Comparison of ENCODE assay signal across 8 mouse cellular contexts in genomic region chr17:69396147-69397033, GRCm38 (mm10). TPM values are rescaled to one million over a fixed set of nuclear protein-coding genes. Genes with fewer than 3 reads are reported as not detected.
DNase-seq lines count a peak whose midpoint lies in the region; ATAC-seq and TF ChIP-seq lines count a peak whose summit lies in the region.

No protein-coding gene starts in this region.

- TF ChIP-seq CTCF in liver, postnatal 0 days (IDR thresholded peaks at IDR 0.05; ENCODE audit: low read depth), result peak; percentile 71

- H3K9ac ChIP-seq in midbrain, embryonic 16.5 days (ENCODE audit: low read depth, low read length), result no peak overlapping the region
- H3K9ac ChIP-seq in midbrain, embryonic 14.5 days (replicated peaks; ENCODE audit: low read length), result no peak overlapping the region
- H3K9ac ChIP-seq in liver, postnatal 0 days (replicated peaks), result peak overlapping the region; percentile 36

- H3K4me3 ChIP-seq in midbrain, embryonic 16.5 days (ENCODE audit: low read depth, low read length), result no peak overlapping the region
- no peak overlapping the region for H3K4me3 ChIP-seq in midbrain, embryonic 14.5 days (replicated peaks; ENCODE audit: low read depth, low read length)
- H3K4me3 ChIP-seq in embryonic facial prominence, embryonic 10.5 days, result peak overlapping the region; percentile 33; the same call in 1 of the 2 replicates
- H3K4me3 ChIP-seq in liver, postnatal 0 days (ENCODE audit: low read depth, low read length), result peak overlapping the region; percentile 37

- no peaks in the 10 kb centered on the region for H3K9me3 ChIP-seq in midbrain, embryonic 16.5 days (replicated peaks; ENCODE audit: control insufficient read depth, low read length, poor library complexity, severe bottlenecking)
- no peaks in the 10 kb centered on the region for H3K9me3 ChIP-seq in midbrain, embryonic 14.5 days (ENCODE audit: control insufficient read depth, low read length)
- H3K9me3 ChIP-seq in embryonic facial prominence, embryonic 10.5 days, result no peaks in the 10 kb centered on the region
- no peaks in the 10 kb centered on the region for H3K9me3 ChIP-seq in liver, postnatal 0 days (ENCODE audit: low read length)

- H3K4me2 ChIP-seq in midbrain, embryonic 16.5 days (ENCODE audit: low read length), result 0 out of 2 replicates have a peak overlapping the region, but pooled peaks have one; percentile 28
- no peak overlapping the region for H3K4me2 ChIP-seq in midbrain, embryonic 14.5 days (ENCODE audit: low read length)
- H3K4me2 ChIP-seq in liver, postnatal 0 days (ENCODE audit: low read depth, low read length), result peak overlapping the region; percentile 67

- no peaks in the 10 kb centered on the region for H3K36me3 ChIP-seq in midbrain, embryonic 16.5 days (ENCODE audit: control insufficient read depth, insufficient read depth, low read length)
- H3K36me3 ChIP-seq in midbrain, embryonic 14.5 days (ENCODE audit: control insufficient read depth, insufficient read depth, low read length), result peaks cover 2% of the 10 kb centered on the region; the same call in 1 of the 2 replicates
- H3K36me3 ChIP-seq in embryonic facial prominence, embryonic 10.5 days (replicated peaks), result peaks cover 5% of the 10 kb centered on the region
- no peaks in the 10 kb centered on the region for H3K36me3 ChIP-seq in liver, postnatal 0 days (replicated peaks; ENCODE audit: insufficient read depth, low read length)

- H3K27ac ChIP-seq in midbrain, embryonic 16.5 days (ENCODE audit: low read length), result no peak overlapping the region
- no peak overlapping the region for H3K27ac ChIP-seq in midbrain, embryonic 14.5 days (replicated peaks; ENCODE audit: low read depth, low read length)
- H3K27ac ChIP-seq in embryonic facial prominence, embryonic 10.5 days (replicated peaks), result no peak overlapping the region
- peak overlapping the region; percentile 85 for H3K27ac ChIP-seq in liver, postnatal 0 days (ENCODE audit: low read depth)

- no peaks in the 10 kb centered on the region for H3K27me3 ChIP-seq in midbrain, embryonic 16.5 days (ENCODE audit: control insufficient read depth, insufficient read depth, low read depth, low read length)
- no peaks in the 10 kb centered on the region for H3K27me3 ChIP-seq in midbrain, embryonic 14.5 days (ENCODE audit: control insufficient read depth, insufficient read depth, low read length)
- H3K27me3 ChIP-seq in embryonic facial prominence, embryonic 10.5 days (replicated peaks; ENCODE audit: low read depth, poor library complexity, severe bottlenecking), result no peaks in the 10 kb centered on the region
- no peaks in the 10 kb centered on the region for H3K27me3 ChIP-seq in liver, postnatal 0 days (ENCODE audit: insufficient read depth, low read length)

- no peak for ATAC-seq in midbrain, embryonic 16.5 days
- ATAC-seq in midbrain, embryonic 14.5 days (ENCODE audit: low FRiP score, low TSS enrichment), result no peak
- peak; percentile 71 for ATAC-seq in liver, postnatal 0 days

- 32% methylated on average over 14 of the region's 16 CpGs for WGBS in midbrain, embryonic 16.5 days
- 36% methylated on average over 15 of the region's 16 CpGs for WGBS in midbrain, embryonic 14.5 days
- WGBS in embryonic facial prominence, embryonic 10.5 days, result 31% methylated on average over 16 of the region's 16 CpGs
- WGBS in liver, postnatal 0 days (ENCODE audit: insufficient replicate concordance), result 9% methylated on average over 16 of the region's 16 CpGs

- intact Hi-C loops in heart, postnatal 25 days (cut with DNase I), result no loop called here
- intact Hi-C loops in left cerebral cortex, postnatal 36 days (cut with DNase I), result no loop called here

- H3K4me1 ChIP-seq in midbrain, embryonic 16.5 days (ENCODE audit: control insufficient read depth, insufficient read depth, low read length), result no peaks in the 10 kb centered on the region
- H3K4me1 ChIP-seq in midbrain, embryonic 14.5 days (ENCODE audit: control insufficient read depth, insufficient read depth, low read length), result no peaks in the 10 kb centered on the region
- H3K4me1 ChIP-seq in embryonic facial prominence, embryonic 10.5 days, result 0 out of 2 replicates have a peak, but pooled peaks cover 3% of the 10 kb centered on the region
- peaks cover 18% of the 10 kb centered on the region for H3K4me1 ChIP-seq in liver, postnatal 0 days (ENCODE audit: insufficient read depth)

- DNase-seq in midbrain, embryonic 14.5 days, result no peak
- DNase-seq in embryonic facial prominence, embryonic 10.5 days (ENCODE audit: low spot score), result peak; percentile 20
- DNase-seq in heart, postnatal 25 days (ENCODE audit: low spot score), result peak; percentile 31
- DNase-seq in liver, postnatal 0 days, result peak; percentile 49
- DNase-seq in spleen, postnatal 10 days (ENCODE audit: low spot score in 2 of 2), result peak; percentile 53 to 72
- DNase-seq in urinary bladder, postnatal 4 days (ENCODE audit: low spot score in 2 of 2), result no peak
- no peak for DNase-seq in left cerebral cortex, postnatal 36 days (ENCODE audit: low spot score in 2 of 2)

- peak; percentile 55; the same call in 1 of the 2 replicates for TF ChIP-seq EP300 in liver, postnatal 0 days (IDR thresholded peaks at IDR 0.05; ENCODE audit: low read depth)

RNA-seq across cellular contexts. Expression of gene Zbtb14, which starts 13.5 kb away (rescaled TPM):
- 32.2 and 34.9 TPM in 2 replicates for polyA plus RNA-seq in midbrain, embryonic 16.5 days (2015; fragmentation: Nextera tagmentation; extraction: Ambion mirVana)
- 25.7 and 32.2 TPM in 2 replicates for polyA plus RNA-seq in midbrain, embryonic 14.5 days (2014; fragmentation: Nextera tagmentation; extraction: Ambion mirVana)
- polyA plus RNA-seq in embryonic facial prominence, embryonic 10.5 days (2016; fragmentation: Nextera tagmentation; extraction: Ambion mirVana), result 30.5 and 31.2 TPM in 2 replicates
- total RNA-seq in heart, postnatal 25 days (2021), result 10 to 100 TPM in 1 of 2 experiments, 1 to 10 TPM in 1; 9.5 to 12.6 TPM
- polyA plus RNA-seq in liver, postnatal 0 days (2015; fragmentation: Nextera tagmentation; extraction: Ambion mirVana), result 5.2 and 5.3 TPM in 2 replicates
- 10 to 100 TPM; 23.2 to 24.0 TPM for total RNA-seq in left cerebral cortex, postnatal 36 days (2021)

RNA-seq across cellular contexts. Expression of gene Akain1, which starts 42.7 kb away (rescaled TPM):
- polyA plus RNA-seq in midbrain, embryonic 16.5 days (2015; fragmentation: Nextera tagmentation; extraction: Ambion mirVana), result 0.40 and 0.75 TPM in 2 replicates
- polyA plus RNA-seq in midbrain, embryonic 14.5 days (2014; fragmentation: Nextera tagmentation; extraction: Ambion mirVana), result 0.41 and 0.80 TPM in 2 replicates
- not detected in 2 replicates for polyA plus RNA-seq in embryonic facial prominence, embryonic 10.5 days (2016; fragmentation: Nextera tagmentation; extraction: Ambion mirVana)
- total RNA-seq in heart, postnatal 25 days (2021), result under 1 TPM; 0.11 to 0.18 TPM
- not detected in 2 replicates for polyA plus RNA-seq in liver, postnatal 0 days (2015; fragmentation: Nextera tagmentation; extraction: Ambion mirVana)
- 1 to 10 TPM; 4.5 to 5.6 TPM for total RNA-seq in left cerebral cortex, postnatal 36 days (2021)

Comparison
In these comparisons a context has a peak if more than half of its experiments do, and no peak if none do; other contexts are left out.
1. H3K4me3 ChIP-seq: peak in embryonic facial prominence, embryonic 10.5 days (single experiment) and liver, postnatal 0 days (single experiment); none in midbrain, embryonic 16.5 days (single experiment) and midbrain, embryonic 14.5 days (single experiment).
2. DNase-seq: peak in embryonic facial prominence, embryonic 10.5 days (single experiment), heart, postnatal 25 days (single experiment), liver, postnatal 0 days (single experiment) and spleen, postnatal 10 days (2 of 2); none in midbrain, embryonic 14.5 days (single experiment), urinary bladder, postnatal 4 days (0 of 2) and left cerebral cortex, postnatal 36 days (0 of 2).